Mouse (Mus musculus) stomach, postnatal 0 days (tissue): ENCODE measurements around the gene Astn2.

Experiments used
- CTCF ChIP-seq: IDR thresholded peaks from 2 replicates; pipeline ENCODE4 v1.5.1; 2016; ENCODE audit warnings: antibody characterized with exemption, low read depth, mild to moderate bottlenecking, moderate library complexity
- EP300 ChIP-seq: optimal IDR thresholded peaks from 2 replicates; pipeline ENCODE3; 2016; ENCODE audit warnings: antibody characterized with exemption

GRCm38 (mm10) chr4:65767431-65767830 is 637.0 kb downstream of the Astn2 start:
- TF ChIP-seq CTCF (no peak), EP300 (no peak)
